Mouse (Mus musculus): Measurements from ENCODE around the gene Gpc1.

Gpc1 gene

DNA sequence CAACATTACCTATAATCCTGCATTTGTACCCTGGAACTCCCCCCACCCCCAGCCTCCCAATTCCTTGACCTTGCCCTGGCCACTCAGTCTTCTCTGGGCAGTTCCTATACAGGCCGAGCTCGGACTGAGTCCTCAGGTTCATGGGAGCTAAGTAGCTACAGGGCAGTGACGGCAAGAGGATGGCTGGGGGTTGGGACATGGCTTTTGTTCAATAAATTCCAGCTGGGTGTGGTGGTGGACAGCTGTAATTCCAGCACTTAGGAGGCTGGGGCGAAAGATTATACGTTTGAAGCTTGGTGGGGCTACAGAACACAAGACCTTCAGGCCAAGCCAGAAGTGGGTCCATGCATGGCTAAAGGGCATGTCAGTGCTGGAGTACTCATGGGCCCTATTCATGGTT, 48.7 kb downstream of the Gpc1 start:
- no peak for DNase-seq

GRCm38 (mm10) chr1:92881982-92882381, 50.5 kb downstream of the Gpc1 start:
- no peak for DNase-seq

DNA sequence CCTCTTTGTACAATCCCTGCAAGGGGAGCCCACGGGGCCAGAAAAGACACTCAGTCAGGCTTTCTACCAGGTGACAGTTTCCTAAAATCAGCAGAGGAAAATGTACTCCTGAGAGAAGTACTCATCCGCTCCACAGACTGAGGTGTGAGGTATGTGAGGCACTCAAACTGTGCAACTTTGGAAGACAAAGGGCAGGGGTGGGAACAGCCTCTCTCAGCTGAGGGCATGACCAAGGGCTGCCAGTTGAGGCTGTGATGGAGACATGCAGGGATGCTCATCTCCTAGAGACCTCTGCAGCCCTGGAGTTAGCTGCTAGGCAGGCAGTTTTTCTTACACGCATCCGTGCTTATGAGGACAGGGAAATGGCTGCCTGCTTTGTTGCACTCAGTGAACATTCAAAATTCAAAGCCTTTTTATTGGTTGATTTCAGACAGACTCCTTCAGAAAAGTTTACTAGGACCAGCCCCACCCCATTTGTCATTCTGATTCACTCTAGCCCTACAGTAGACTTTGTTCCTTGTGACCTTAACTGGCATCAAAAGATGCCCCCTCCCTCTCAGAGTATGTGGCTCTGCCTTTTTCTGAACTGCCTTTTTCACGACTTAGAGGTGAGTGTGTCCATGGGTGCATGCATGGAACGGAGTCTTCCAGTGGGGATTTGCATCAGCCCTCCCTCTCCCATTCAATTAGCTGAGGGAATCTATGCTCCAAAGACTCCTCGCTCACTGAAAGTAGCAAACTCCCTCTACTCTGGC, 57.6 kb downstream of the Gpc1 start:
- DNase-seq: no peak

DNA sequence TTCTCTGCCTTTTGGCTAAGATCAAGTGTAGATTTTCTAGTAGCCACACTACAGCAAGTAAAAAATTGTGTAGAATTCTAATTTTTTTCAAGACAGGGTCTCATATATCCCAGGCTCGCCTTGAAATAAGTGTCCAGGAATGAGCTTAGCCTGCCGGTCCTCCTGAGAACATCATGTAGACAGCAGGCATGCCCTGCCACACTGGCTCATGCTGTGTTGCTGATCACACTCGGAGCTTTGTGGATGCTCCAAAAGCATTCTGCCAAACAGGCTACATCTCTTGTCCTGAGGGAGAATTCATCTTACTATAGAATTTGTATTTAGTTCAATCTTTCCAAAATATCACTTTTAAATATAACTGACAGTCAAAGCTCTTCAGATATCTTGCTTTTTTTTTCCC, 61.3 kb downstream of the Gpc1 start:
- no peak for DNase-seq

DNA sequence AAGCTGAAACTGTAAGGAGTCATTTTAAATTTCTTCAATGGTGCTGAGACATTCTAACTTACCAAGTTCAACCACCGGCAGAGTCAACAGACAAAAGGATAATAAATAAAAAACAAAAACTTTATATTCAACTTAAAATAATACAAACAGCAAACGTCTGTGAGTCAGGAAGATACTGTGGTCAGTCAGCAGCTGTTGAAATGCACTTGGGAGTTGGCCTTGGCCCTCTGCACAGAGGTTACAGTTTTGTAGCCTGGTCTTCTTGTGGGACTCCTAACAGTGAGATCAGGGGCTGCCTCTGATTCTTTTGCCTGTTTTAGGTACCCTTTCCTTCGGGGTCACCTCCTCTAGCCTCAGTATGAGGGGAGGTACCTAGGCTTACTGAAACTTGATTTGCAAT, 62.5 kb downstream of the Gpc1 start:
- DNase-seq: no peak

GRCm38 (mm10) chr1:92895089-92895488, 63.6 kb downstream of the Gpc1 start:
- DNase-seq: peak; percentile 83

GRCm38 (mm10) chr1:92902786-92903185, 71.3 kb downstream of the Gpc1 start, which contains the start of gene Ankmy1:
Gene Ankmy1 (minus strand): TSS chr1:92902906.
- DNase-seq: peak; percentile 63

- no peak for DNase-seq
These were observed 72.2 kb downstream of the Gpc1 start for GRCm38 (mm10) chr1:92903627-92904026.

- no peak for DNase-seq
These were observed 74.4 kb downstream of the Gpc1 start for GRCm38 (mm10) chr1:92905703-92906310.

DNA sequence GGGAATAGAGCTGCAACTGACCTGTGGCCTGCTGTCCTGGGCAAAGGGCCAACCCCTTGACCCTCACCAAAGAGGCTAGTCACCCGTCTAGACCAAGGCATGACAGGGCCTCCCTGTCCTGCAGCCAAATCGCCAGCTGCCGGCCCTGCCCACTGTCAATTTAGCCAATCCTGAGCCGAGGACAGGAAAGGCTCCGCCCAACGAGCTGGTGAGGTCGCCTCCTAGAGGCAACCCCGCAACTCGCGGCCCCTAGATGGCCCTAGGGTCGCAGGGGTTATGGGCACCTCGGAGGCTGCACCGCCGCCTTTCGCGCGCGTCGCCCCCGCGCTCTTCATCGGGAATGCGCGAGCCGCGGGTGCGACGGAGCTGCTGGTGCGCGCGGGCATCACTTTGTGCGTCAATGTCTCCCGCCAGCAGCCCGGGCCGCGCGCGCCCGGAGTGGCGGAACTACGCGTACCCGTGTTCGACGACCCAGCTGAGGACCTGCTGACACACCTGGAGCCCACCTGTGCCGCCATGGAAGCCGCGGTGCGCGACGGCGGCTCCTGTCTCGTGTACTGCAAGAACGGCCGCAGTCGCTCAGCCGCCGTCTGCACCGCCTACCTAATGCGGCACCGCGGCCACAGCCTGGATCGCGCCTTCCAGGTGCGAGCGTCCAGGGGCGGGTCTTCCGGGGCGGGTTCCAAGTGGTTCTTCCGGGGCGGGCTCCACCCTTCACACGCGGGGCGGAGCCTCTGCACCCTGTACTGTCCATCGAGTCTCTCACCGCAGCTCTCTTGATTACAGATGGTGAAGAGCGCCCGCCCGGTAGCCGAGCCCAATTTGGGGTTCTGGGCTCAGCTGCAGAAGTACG, 75.6 kb downstream of the Gpc1 start, which contains the start of gene Dusp28:
Dusp28 (plus strand) TSS at position 203 of the 853 bp plus-strand sequence.
- DNase-seq: peak; percentile 88

- no peak for DNase-seq
These were observed 76.4 kb downstream of the Gpc1 start for GRCm38 (mm10) chr1:92907632-92908360.

- no peak for DNase-seq
These were observed 77.2 kb downstream of the Gpc1 start for GRCm38 (mm10) chr1:92908664-92909063.

GRCm38 (mm10) chr1:92909068-92909467, 77.6 kb downstream of the Gpc1 start:
- DNase-seq: peak; percentile 56

All from thymus, postnatal 4 days (tissue).